Mouse (Mus musculus) bone marrow, adult 2 months (tissue): ENCODE measurements around the gene Abhd4.

Experiments
- CTCF ChIP-seq: fragments of 200-500 bp; IDR thresholded peaks from 2 replicates; pipeline ENCODE4 v1.5.1; 2011; ENCODE audit warnings: low read length, control low read depth; ENCODE audit not compliant: control insufficient read depth, insufficient read depth
- POLR2A ChIP-seq: fragments of 200-500 bp; IDR thresholded peaks from 2 replicates; pipeline ENCODE4 v1.6.1; 2011; ENCODE audit warnings: low read depth, mild to moderate bottlenecking, control low read depth, low read length, borderline replicate concordance; ENCODE audit not compliant: control insufficient read depth

DNA sequence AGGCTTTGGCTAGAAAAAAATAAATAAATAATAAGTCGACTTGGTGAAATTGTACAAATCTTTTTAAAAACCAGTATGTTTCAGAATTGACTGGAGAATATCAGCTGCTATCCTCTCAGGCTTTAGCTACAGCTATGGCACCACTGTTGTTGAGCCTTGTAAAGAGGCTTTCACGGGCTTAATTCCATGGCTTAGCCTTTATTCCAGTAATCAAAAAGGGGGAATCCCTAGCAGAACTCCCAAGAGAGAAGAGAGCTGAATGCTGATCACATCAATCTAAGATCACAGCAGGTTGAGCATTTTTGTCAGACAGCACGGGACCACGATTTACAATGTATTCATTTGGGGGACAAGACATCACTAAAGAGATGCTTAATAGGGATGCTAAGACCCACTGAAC, 49.2 kb upstream of the Abhd4 start:
- TF ChIP-seq POLR2A: no peak
- TF ChIP-seq CTCF: no peak
